9 mouse cellular contexts compared by ENCODE assay signal in genomic region chr9:55026275-55026663, GRCm38 (mm10). TPM values are rescaled to one million over a fixed set of nuclear protein-coding genes. Genes with fewer than 3 reads are reported as not detected.
DNase-seq lines count a peak whose midpoint lies in the region; ATAC-seq and TF ChIP-seq lines count a peak whose summit lies in the region.
"Had no signal": no experiment of that assay in that cellular context is flagged by ENCODE, and none has a peak within 500 bp of the region (broad histone marks: within the 10 kb centered on the region; RNA-seq: fewer than 3 reads in every experiment).

Chrna3 (minus strand) TSS chr9:55026562.

- H3K4me3 ChIP-seq in kidney, embryonic 15.5 days (replicated peaks), result peak within 1 kb of the TSS; percentile 32
- no peak within 1 kb of the TSS for H3K4me3 ChIP-seq in kidney, adult 2 months (ENCODE audit: insufficient read depth, low read depth, low read length)
- peak within 1 kb of the TSS; percentile 55 for H3K4me3 ChIP-seq in forebrain, embryonic 10.5 days
- peak within 1 kb of the TSS; percentile 42 for H3K4me3 ChIP-seq in limb, embryonic 12.5 days (replicated peaks)
- peak within 1 kb of the TSS; percentile 22 for H3K4me3 ChIP-seq in stomach, embryonic 14.5 days (ENCODE audit: low read depth, low read length)

- DNase-seq in kidney, adult 2 months, result no peak
- DNase-seq in adrenal gland, adult 18-20 months (ENCODE audit: low spot score in 2 of 2), result no peak
- peak; percentile 49 for DNase-seq in forebrain, embryonic 10.5 days (ENCODE audit: extremely low spot score, low spot score)
- DNase-seq in left cerebral cortex, postnatal 14 days (ENCODE audit: low spot score in 2 of 2), result no peak
- no peak for DNase-seq in left cerebral cortex, postnatal 36 days (ENCODE audit: low spot score in 2 of 2)

- WGBS in kidney, embryonic 15.5 days, result under 1% methylated on average over 39 of the region's 39 CpGs
- 2% methylated on average over 39 of the region's 39 CpGs for WGBS in kidney, adult 2 months
- WGBS in forebrain, embryonic 10.5 days, result 0% methylated on average over 39 of the region's 39 CpGs
- WGBS in limb, embryonic 12.5 days, result 2% methylated on average over 38 of the region's 39 CpGs
- 1% methylated on average over 39 of the region's 39 CpGs for WGBS in stomach, embryonic 14.5 days

- no peak within 1 kb of the TSS for H3K9ac ChIP-seq in kidney, embryonic 15.5 days
- H3K9ac ChIP-seq in limb, embryonic 12.5 days (replicated peaks), result no peak within 1 kb of the TSS; the same call in 1 of the 2 replicates
- no peak within 1 kb of the TSS for H3K9ac ChIP-seq in stomach, embryonic 14.5 days (replicated peaks; ENCODE audit: low read depth, low read length)

- no peak for TF ChIP-seq POLR2A in kidney, adult 2 months (IDR thresholded peaks at IDR 0.05; ENCODE audit: low read depth, low read length)

- peaks cover 56% of the 10 kb centered on the region for H3K27me3 ChIP-seq in kidney, embryonic 15.5 days
- H3K27me3 ChIP-seq in kidney, adult 2 months (replicated peaks; ENCODE audit: control insufficient read depth, insufficient read depth, low read length), result no peaks in the 10 kb centered on the region
- H3K27me3 ChIP-seq in forebrain, embryonic 10.5 days (ENCODE audit: poor library complexity, severe bottlenecking), result peaks cover 51% of the 10 kb centered on the region
- H3K27me3 ChIP-seq in limb, embryonic 12.5 days, result peaks cover 61% of the 10 kb centered on the region
- H3K27me3 ChIP-seq in stomach, embryonic 14.5 days (ENCODE audit: control insufficient read depth, insufficient read depth, low read length), result peaks cover 16% of the 10 kb centered on the region

- H3K36me3 ChIP-seq in kidney, embryonic 15.5 days, result no peaks in the 10 kb centered on the region
- no peaks in the 10 kb centered on the region for H3K36me3 ChIP-seq in kidney, adult 2 months (ENCODE audit: control insufficient read depth, insufficient read depth, low read length)
- no peaks in the 10 kb centered on the region for H3K36me3 ChIP-seq in forebrain, embryonic 10.5 days (replicated peaks)
- no peaks in the 10 kb centered on the region for H3K36me3 ChIP-seq in limb, embryonic 12.5 days
- H3K36me3 ChIP-seq in stomach, embryonic 14.5 days (ENCODE audit: control insufficient read depth, insufficient read depth, low read length), result no peaks in the 10 kb centered on the region

- H3K4me2 ChIP-seq in kidney, embryonic 15.5 days, result peak within 1 kb of the TSS; percentile 61
- H3K4me2 ChIP-seq in limb, embryonic 12.5 days, result peak within 1 kb of the TSS; percentile 75
- H3K4me2 ChIP-seq in stomach, embryonic 14.5 days (replicated peaks; ENCODE audit: low read depth, low read length), result peak within 1 kb of the TSS; percentile 41

- no peak for TF ChIP-seq CTCF in kidney, adult 2 months (conservative IDR thresholded peaks at IDR 0.05; ENCODE audit: insufficient read depth, insufficient read length, low read depth, low read length)

- H3K9me3 ChIP-seq in kidney, embryonic 15.5 days (replicated peaks), result no peaks in the 10 kb centered on the region
- no peaks in the 10 kb centered on the region for H3K9me3 ChIP-seq in forebrain, embryonic 10.5 days
- no peaks in the 10 kb centered on the region for H3K9me3 ChIP-seq in limb, embryonic 12.5 days
- no peaks in the 10 kb centered on the region for H3K9me3 ChIP-seq in stomach, embryonic 14.5 days (ENCODE audit: control insufficient read depth, low read depth, low read length)

- no peak within 1 kb of the TSS for H3K27ac ChIP-seq in kidney, embryonic 15.5 days
- H3K27ac ChIP-seq in kidney, adult 2 months (ENCODE audit: insufficient read depth, low read depth, low read length), result no peak within 1 kb of the TSS
- peak within 1 kb of the TSS; percentile 40 for H3K27ac ChIP-seq in forebrain, embryonic 10.5 days
- no peak within 1 kb of the TSS for H3K27ac ChIP-seq in limb, embryonic 12.5 days
- H3K27ac ChIP-seq in stomach, embryonic 14.5 days (ENCODE audit: low read length), result no peak within 1 kb of the TSS

- H3K4me1 ChIP-seq in kidney, embryonic 15.5 days, result peaks cover 12% of the 10 kb centered on the region
- no peaks in the 10 kb centered on the region for H3K4me1 ChIP-seq in kidney, adult 2 months (ENCODE audit: control insufficient read depth, insufficient read depth, low read length)
- H3K4me1 ChIP-seq in forebrain, embryonic 10.5 days, result peaks cover 27% of the 10 kb centered on the region
- H3K4me1 ChIP-seq in limb, embryonic 12.5 days (replicated peaks), result peaks cover 14% of the 10 kb centered on the region
- no peaks in the 10 kb centered on the region; the same call in 1 of the 2 replicates for H3K4me1 ChIP-seq in stomach, embryonic 14.5 days (ENCODE audit: control insufficient read depth, insufficient read depth, low read length)

- intact Hi-C loops in left cerebral cortex, postnatal 14 days (cut with DNase I), result no loop called here
- intact Hi-C loops in left cerebral cortex, postnatal 36 days (cut with DNase I), result no loop called here

- ATAC-seq in kidney, embryonic 15.5 days (replicated peaks; ENCODE audit: low FRiP score), result peak; percentile 85
- ATAC-seq in limb, embryonic 12.5 days (ENCODE audit: insufficient number of reproducible peaks, insufficient read depth, low FRiP score, low TSS enrichment, low read depth), result peak; percentile 54; the same call in 1 of the 2 replicates
- peak; percentile 62; the same call in 1 of the 2 replicates for ATAC-seq in stomach, embryonic 14.5 days (ENCODE audit: insufficient number of reproducible peaks, insufficient read depth, low FRiP score, low read depth)

RNA-seq across cellular contexts. Expression of gene Chrna3, which starts in this region (rescaled TPM):
- 1.0 and 1.6 TPM in 2 replicates for polyA plus RNA-seq in kidney, embryonic 15.5 days (2015; fragmentation: Nextera tagmentation; extraction: Ambion mirVana)
- 0.42 and 2.1 TPM in 2 replicates for polyA plus RNA-seq in kidney, adult 2 months (2012; rRNA removed)
- total RNA-seq in adrenal gland, adult 18-20 months (2021), result 10 to 100 TPM; 15.0 to 21.7 TPM
- 4.9 and 5.4 TPM in 2 replicates for polyA plus RNA-seq in forebrain, embryonic 10.5 days (2016; fragmentation: Nextera tagmentation; extraction: Ambion mirVana)
- polyA plus RNA-seq in limb, embryonic 12.5 days (2016; fragmentation: Nextera tagmentation; extraction: Ambion mirVana), result 0.08 TPM in 1 of 2 replicates, not detected in the other
- 13.4 TPM in 2 replicates for polyA plus RNA-seq in stomach, embryonic 14.5 days (2014; fragmentation: Nextera tagmentation; extraction: Ambion mirVana)
- total RNA-seq in left cerebral cortex, postnatal 14 days (2021), result 1 to 10 TPM; 1.8 to 2.0 TPM
- total RNA-seq in left cerebral cortex, postnatal 36 days (2021), result under 1 TPM; 0.77 to 0.91 TPM
- total RNA-seq: liver, adult 2 months had no signal
- polyA plus RNA-seq: liver, adult 2 months had no signal

Comparison
In these comparisons a context has a peak if more than half of its experiments do, and no peak if none do; other contexts are left out.
1. RNA of gene Chrna3 (total RNA-seq): 15.0 to 21.7 TPM in adrenal gland, adult 18-20 months; 1.8 to 2.0 TPM in left cerebral cortex, postnatal 14 days and 0.77 to 0.91 TPM in left cerebral cortex, postnatal 36 days; every median in the first group is over 4 times any median in the second.
2. Peak in ATAC-seq, H3K4me3 ChIP-seq and H3K4me2 ChIP-seq in limb, embryonic 12.5 days; RNA of the gene not detected or under 1 TPM.
3. Peak in every context shown above with its lines, with median percentiles within 50 percentile points of each other: ATAC-seq and H3K4me2 ChIP-seq.